In genomic region chr10:77134807-77135152, GRCm38 (mm10) we compare ENCODE assay signal across 7 mouse cellular contexts. TPM values are rescaled to one million over a fixed set of nuclear protein-coding genes. Genes with fewer than 3 reads are reported as not detected.
DNase-seq lines count a peak whose midpoint lies in the region; ATAC-seq and TF ChIP-seq lines count a peak whose summit lies in the region.
"Not testable (repeated sequence)": the region's sequence is repeated elsewhere in the genome, so short reads cannot be mapped to it uniquely, and the experiment has no call there.

No protein-coding gene starts in this region.

- peaks cover 8 to 63% of the 10 kb centered on the region in 2 experiments for H3K4me1 ChIP-seq in ES-E14 (ENCODE audit: control insufficient read depth in 2 of 2, insufficient read depth in 2 of 2, low read length in 2 of 2, poor library complexity in 1 of 2)
- peaks cover 80% of the 10 kb centered on the region for H3K4me1 ChIP-seq in forebrain, embryonic 10.5 days
- peaks cover 84% of the 10 kb centered on the region for H3K4me1 ChIP-seq in heart, embryonic 13.5 days
- peaks cover 63% of the 10 kb centered on the region for H3K4me1 ChIP-seq in kidney, embryonic 15.5 days
- H3K4me1 ChIP-seq in liver, embryonic 13.5 days (replicated peaks), result peaks cover 82% of the 10 kb centered on the region
- H3K4me1 ChIP-seq in lung, embryonic 14.5 days (ENCODE audit: insufficient read depth), result not testable (repeated sequence)
- H3K4me1 ChIP-seq in neural tube, embryonic 11.5 days (ENCODE audit: control insufficient read depth, insufficient read depth, low read length), result peaks cover 24% of the 10 kb centered on the region

- H3K9ac ChIP-seq in ES-E14 (ENCODE audit: insufficient read depth, low read depth, low read length, poor library complexity, severe bottlenecking); kidney, embryonic 15.5 days; lung, embryonic 14.5 days; neural tube, embryonic 11.5 days (ENCODE audit: low read length): not testable (repeated sequence)
- H3K9ac ChIP-seq in heart, embryonic 13.5 days, result peak overlapping the region; percentile 52; the same call in 1 of the 2 replicates
- peak overlapping the region; percentile 31 for H3K9ac ChIP-seq in liver, embryonic 13.5 days

- not testable (repeated sequence) for TF ChIP-seq CTCF in lung, embryonic 14.5 days (IDR thresholded peaks at IDR 0.05; ENCODE audit: low read depth)

- peaks cover 10% of the 10 kb centered on the region; the same call in 1 of the 2 replicates for H3K36me3 ChIP-seq in ES-E14 (ENCODE audit: control insufficient read depth, insufficient read depth, low read length, poor library complexity, severe bottlenecking)
- H3K36me3 ChIP-seq in forebrain, embryonic 10.5 days (replicated peaks), result peaks cover 40% of the 10 kb centered on the region
- H3K36me3 ChIP-seq in heart, embryonic 13.5 days, result peaks cover 16% of the 10 kb centered on the region
- H3K36me3 ChIP-seq in kidney, embryonic 15.5 days; liver, embryonic 13.5 days; lung, embryonic 14.5 days (ENCODE audit: insufficient read depth); neural tube, embryonic 11.5 days (ENCODE audit: control insufficient read depth, insufficient read depth, low read length): not testable (repeated sequence)

- in situ Hi-C loops in ES-E14 (cut with MboI; ENCODE audit: low sequenced_read_pairs in 2 of 2, unreplicated experiment in 2 of 2), result loop anchor here (5.0 to 10.0 kb wide), 2 partner anchors 118 to 120 kb away; partner anchors contain the start of gene Pofut2 (in 1 of the 2)

- not testable (repeated sequence) for H3K9me3 ChIP-seq in ES-E14 (ENCODE audit: control insufficient read depth, insufficient read depth, low read depth, low read length); forebrain, embryonic 10.5 days; heart, embryonic 13.5 days; kidney, embryonic 15.5 days (replicated peaks); liver, embryonic 13.5 days (replicated peaks); lung, embryonic 14.5 days (ENCODE audit: low read depth, low read length); neural tube, embryonic 11.5 days (ENCODE audit: control insufficient read depth, low read length)

- not testable (repeated sequence) for H3K27me3 ChIP-seq in forebrain, embryonic 10.5 days (ENCODE audit: poor library complexity, severe bottlenecking); heart, embryonic 13.5 days (replicated peaks); kidney, embryonic 15.5 days; liver, embryonic 13.5 days; lung, embryonic 14.5 days (ENCODE audit: insufficient read depth, low read length); neural tube, embryonic 11.5 days (ENCODE audit: control insufficient read depth, insufficient read depth, low read length)

- ATAC-seq in heart, embryonic 13.5 days (ENCODE audit: extremely low read depth, insufficient number of reproducible peaks, low FRiP score, low TSS enrichment); kidney, embryonic 15.5 days (replicated peaks; ENCODE audit: low FRiP score); lung, embryonic 14.5 days (ENCODE audit: insufficient read depth); neural tube, embryonic 11.5 days (ENCODE audit: insufficient read depth, low FRiP score, low TSS enrichment): not testable (repeated sequence)
- ATAC-seq in liver, embryonic 13.5 days (ENCODE audit: low read depth), result peak; percentile 72

- not testable (repeated sequence) for H3K4me3 ChIP-seq in ES-E14 (ENCODE audit: insufficient read depth in 1 of 2, low read depth in 1 of 2, low read length in 2 of 2, poor library complexity in 1 of 2, severe bottlenecking in 1 of 2); forebrain, embryonic 10.5 days; heart, embryonic 13.5 days; kidney, embryonic 15.5 days (replicated peaks); liver, embryonic 13.5 days (replicated peaks); lung, embryonic 14.5 days (ENCODE audit: low read depth, low read length); neural tube, embryonic 11.5 days (ENCODE audit: low read depth, low read length)

- H3K4me2 ChIP-seq in heart, embryonic 13.5 days, result peak overlapping the region; percentile 28
- H3K4me2 ChIP-seq in kidney, embryonic 15.5 days; lung, embryonic 14.5 days; neural tube, embryonic 11.5 days (ENCODE audit: low read depth): not testable (repeated sequence)
- H3K4me2 ChIP-seq in liver, embryonic 13.5 days, result peak overlapping the region; percentile 49

- WGBS in forebrain, embryonic 10.5 days, result 80% methylated on average over 6 of the region's 6 CpGs
- 27% methylated on average over 6 of the region's 6 CpGs for WGBS in heart, embryonic 13.5 days
- WGBS in kidney, embryonic 15.5 days, result 61% methylated on average over 6 of the region's 6 CpGs
- WGBS in liver, embryonic 13.5 days (ENCODE audit: insufficient replicate concordance), result 10% methylated on average over 6 of the region's 6 CpGs
- 33% methylated on average over 6 of the region's 6 CpGs for WGBS in lung, embryonic 14.5 days
- WGBS in neural tube, embryonic 11.5 days, result 67% methylated on average over 5 of the region's 6 CpGs

- H3K27ac ChIP-seq in ES-E14 (ENCODE audit: insufficient read depth, low read depth, low read length, poor library complexity, severe bottlenecking), result peak overlapping the region; percentile 48; the same call in 1 of the 2 replicates
- peak overlapping the region; percentile 74; the same call in 1 of the 2 replicates for H3K27ac ChIP-seq in forebrain, embryonic 10.5 days
- H3K27ac ChIP-seq in heart, embryonic 13.5 days (replicated peaks), result peak overlapping the region; percentile 74
- peak overlapping the region; percentile 71 for H3K27ac ChIP-seq in kidney, embryonic 15.5 days
- H3K27ac ChIP-seq in liver, embryonic 13.5 days, result peak overlapping the region; percentile 91
- 0 out of 2 replicates have a peak overlapping the region, but pooled peaks have one; percentile 27 for H3K27ac ChIP-seq in lung, embryonic 14.5 days (ENCODE audit: low read depth)
- 0 out of 2 replicates have a peak overlapping the region, but pooled peaks have one; percentile 29 for H3K27ac ChIP-seq in neural tube, embryonic 11.5 days (ENCODE audit: low read depth, low read length)

- DNase-seq in ES-E14 (ENCODE audit: low read depth, low spot score); forebrain, embryonic 10.5 days (ENCODE audit: extremely low spot score, low spot score); liver, embryonic 13.5 days; lung, embryonic 14.5 days; neural tube, embryonic 11.5 days (ENCODE audit: low spot score): not testable (repeated sequence)

RNA-seq across cellular contexts. Expression of gene Col18a1, which starts 31.6 kb away (rescaled TPM):
- 414 and 791 TPM in 2 replicates for total RNA-seq in ES-E14 (2012; rRNA removed)
- 147 and 152 TPM in 2 replicates for polyA plus RNA-seq in forebrain, embryonic 10.5 days (2016; fragmentation: Nextera tagmentation; extraction: Ambion mirVana)
- polyA plus RNA-seq in heart, embryonic 13.5 days (2015; fragmentation: Nextera tagmentation; extraction: Ambion mirVana), result 143 and 155 TPM in 2 replicates
- polyA plus RNA-seq in kidney, embryonic 15.5 days (2015; fragmentation: Nextera tagmentation; extraction: Ambion mirVana), result 195 and 206 TPM in 2 replicates
- 29.7 and 36.3 TPM in 2 replicates for polyA plus RNA-seq in liver, embryonic 13.5 days (2015; fragmentation: Nextera tagmentation; extraction: Ambion mirVana)
- polyA plus RNA-seq in lung, embryonic 14.5 days (2014; fragmentation: Nextera tagmentation; extraction: Ambion mirVana), result 204 and 217 TPM in 2 replicates
- polyA plus RNA-seq in neural tube, embryonic 11.5 days (2014; fragmentation: Nextera tagmentation; extraction: Ambion mirVana), result 80.1 and 83.2 TPM in 2 replicates

Comparison
In these comparisons a context has a peak if more than half of its experiments do, and no peak if none do; other contexts are left out.
1. H3K27ac ChIP-seq: peak in every context shown above with its lines; median percentile 91 in liver, embryonic 13.5 days; 74 in forebrain, embryonic 10.5 days; 74 in heart, embryonic 13.5 days; 71 in kidney, embryonic 15.5 days; 48 in ES-E14; 29 in neural tube, embryonic 11.5 days; 27 in lung, embryonic 14.5 days.